Mouse (Mus musculus) limb, embryonic 15.5 days (tissue): ENCODE data around the gene Gabrb1. TPM values are rescaled to one million over a fixed set of nuclear protein-coding genes. Genes with fewer than 3 reads are reported as not detected.
"Not testable (repeated sequence)": the region's sequence is repeated elsewhere in the genome, so short reads cannot be mapped to it uniquely, and the experiment has no call there.

ENCODE experiments used
- ATAC-seq: fragments of 200-750 bp; cut with Nextera tagmentation; 2 replicates; pipeline ENCODE4 v1.8.0; 2017; ENCODE audit warnings: low read depth, moderate TSS enrichment; ENCODE audit not compliant: insufficient number of reproducible peaks, low FRiP score, low TSS enrichment
- H3K27ac ChIP-seq: fragments of 300-500 bp; sonication (generic); 2 replicates; pipeline ENCODE4 v1.5.1; 2015; ENCODE audit warnings: moderate library complexity, mild to moderate bottlenecking, inconsistent platforms
- H3K27me3 ChIP-seq: fragments of 300-500 bp; sonication (generic); 2 replicates; pipeline ENCODE4 v1.6.1; 2015; ENCODE audit warnings: inconsistent platforms
- H3K36me3 ChIP-seq: fragments of 300-500 bp; sonication (generic); 2 replicates; pipeline ENCODE4 v1.6.1; 2015; ENCODE audit warnings: inconsistent platforms
- H3K4me1 ChIP-seq: fragments of 300-500 bp; sonication (generic); 2 replicates; pipeline ENCODE4 v1.6.1; 2015; ENCODE audit warnings: inconsistent platforms
- H3K4me2 ChIP-seq: fragments of 300-500 bp; sonication (generic); 2 replicates; pipeline ENCODE4 v1.6.1; 2015; ENCODE audit warnings: mild to moderate bottlenecking, inconsistent platforms
- H3K4me3 ChIP-seq: fragments of 300-500 bp; sonication (generic); 2 replicates; pipeline ENCODE4 v1.5.1; 2015; ENCODE audit warnings: mild to moderate bottlenecking, inconsistent platforms
- H3K9ac ChIP-seq: fragments of 300-500 bp; sonication (generic); 2 replicates; pipeline ENCODE4 v1.6.1; 2015; ENCODE audit warnings: inconsistent platforms
- H3K9me3 ChIP-seq: fragments of 300-500 bp; sonication (generic); 2 replicates; pipeline ENCODE4 v1.6.1; 2016; ENCODE audit warnings: inconsistent platforms
- whole genome bisulfite sequencing: fragments of 180-500 bp; shearing (Covaris S2); methylation state at CpG from one replicate; pipeline ENCODE4 v1.1.7; 2015; 5-methylcytosine and 5-hydroxymethylcytosine counted together
- polyA plus RNA-seq: library from polyadenylated mRNA; unstranded; fragments of >200 nt; fragmentation: Nextera tagmentation; extraction: Ambion mirVana; gene quantifications from 2 replicates; pipeline ENCODE4 v1.2.1, GENCODE M21; 2015

Gene Gabrb1
- polyA plus RNA-seq, 1 experiment from 2014 or later = 1.9 TPM

GRCm38 (mm10) chr5:72148679-72149078, 490.8 kb downstream of the Gabrb1 start:
- Histone ChIP-seq H3K4me1 (no peaks in the 10 kb centered on the region), H3K27me3 (no peaks in the 10 kb centered on the region), H3K9me3 (no peaks in the 10 kb centered on the region), H3K9ac (no peak overlapping the region), H3K4me3 (no peak overlapping the region), H3K27ac (no peak overlapping the region), H3K36me3 (no peaks in the 10 kb centered on the region), H3K4me2 (no peak overlapping the region)
- WGBS = 35% methylated on average over 5 of the region's 5 CpGs
- ATAC-seq = no peak

DNA sequence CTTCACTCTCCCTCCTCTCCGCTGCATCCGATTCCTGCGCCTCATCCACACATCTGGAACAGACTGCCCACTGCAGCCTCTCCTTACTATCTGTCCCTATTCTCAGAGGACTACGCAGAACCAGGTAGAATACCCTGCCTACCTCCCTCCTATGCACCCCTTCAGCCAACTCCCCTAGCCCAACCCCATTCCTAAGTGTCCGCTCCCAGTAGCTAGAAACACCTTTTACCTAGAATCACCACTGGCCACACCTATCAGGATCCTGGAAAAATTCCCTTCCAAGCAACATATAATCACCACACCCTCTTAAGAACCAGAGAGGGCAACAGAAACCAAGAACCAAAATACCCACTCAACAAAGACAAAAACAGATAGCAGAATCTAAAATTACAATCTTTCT, 493.0 kb downstream of the Gabrb1 start:
- H3K9me3 ChIP-seq = no peaks in the 10 kb centered on the region
- H3K4me2 ChIP-seq = no peak overlapping the region
- WGBS = 94% methylated on average over 5 of the region's 5 CpGs
- H3K27me3 ChIP-seq = no peaks in the 10 kb centered on the region
- H3K27ac ChIP-seq = no peak overlapping the region
- 0 out of 2 replicates have a peak, but pooled peaks cover 7% of the 10 kb centered on the region for H3K36me3 ChIP-seq
- no peak for ATAC-seq
- no peak overlapping the region for H3K9ac ChIP-seq
- H3K4me1 ChIP-seq = no peaks in the 10 kb centered on the region
- no peak overlapping the region for H3K4me3 ChIP-seq

GRCm38 (mm10) chr5:72155686-72156085, 497.8 kb downstream of the Gabrb1 start:
- H3K36me3 ChIP-seq = peaks cover 36% of the 10 kb centered on the region

GRCm38 (mm10) chr5:72156598-72156997, 498.7 kb downstream of the Gabrb1 start:
- H3K4me2 ChIP-seq = no peak overlapping the region
- no peak for ATAC-seq
- no peak overlapping the region for H3K9ac ChIP-seq
- no peak overlapping the region for H3K4me3 ChIP-seq
- H3K36me3 ChIP-seq = peaks cover 45% of the 10 kb centered on the region
- H3K4me1 ChIP-seq = no peaks in the 10 kb centered on the region
- H3K27ac ChIP-seq = no peak overlapping the region
- WGBS = 69% methylated on average over 5 of the region's 5 CpGs
- H3K9me3 ChIP-seq = no peaks in the 10 kb centered on the region
- no peaks in the 10 kb centered on the region for H3K27me3 ChIP-seq

More at GRCm38 (mm10) chr5:72155686-72156085, 497.8 kb downstream of the Gabrb1 start:
- H3K4me3 ChIP-seq, H3K9ac ChIP-seq, H3K4me1 ChIP-seq, H3K27me3 ChIP-seq, H3K4me2 ChIP-seq, H3K9me3 ChIP-seq, ATAC-seq: not testable (repeated sequence)
- WGBS = 76% methylated on average over 3 of the region's 3 CpGs
- H3K27ac ChIP-seq = 0 out of 2 replicates have a peak overlapping the region, but pooled peaks have one; percentile 43

DNA sequence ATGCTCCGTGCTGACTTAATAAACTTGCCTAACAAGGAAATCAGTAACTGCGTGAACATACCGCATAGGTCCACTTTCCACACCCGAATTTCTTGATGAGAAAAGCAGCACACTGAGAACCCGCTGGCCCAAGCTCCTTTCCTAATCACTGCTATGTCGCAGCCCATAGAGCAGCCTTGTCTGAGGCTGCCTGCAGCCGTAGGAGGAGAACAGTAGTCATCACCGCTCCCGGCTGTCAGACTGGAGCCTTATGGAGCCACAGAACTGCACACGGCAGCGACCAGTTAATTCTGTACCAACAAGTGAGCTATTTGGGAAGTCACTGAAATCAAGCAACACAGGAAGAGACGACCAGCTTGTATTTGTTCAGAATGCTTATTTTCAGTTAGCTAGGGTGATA, 500.8 kb downstream of the Gabrb1 start:
- 81% methylated on average over 12 of the region's 12 CpGs for WGBS
- Histone ChIP-seq H3K27me3 (no peaks in the 10 kb centered on the region), H3K4me2 (no peak overlapping the region), H3K27ac (no peak overlapping the region), H3K9me3 (no peaks in the 10 kb centered on the region), H3K36me3 (peaks cover 56% of the 10 kb centered on the region), H3K4me1 (no peaks in the 10 kb centered on the region), H3K9ac (no peak overlapping the region), H3K4me3 (no peak overlapping the region)
- ATAC-seq = no peak

DNA sequence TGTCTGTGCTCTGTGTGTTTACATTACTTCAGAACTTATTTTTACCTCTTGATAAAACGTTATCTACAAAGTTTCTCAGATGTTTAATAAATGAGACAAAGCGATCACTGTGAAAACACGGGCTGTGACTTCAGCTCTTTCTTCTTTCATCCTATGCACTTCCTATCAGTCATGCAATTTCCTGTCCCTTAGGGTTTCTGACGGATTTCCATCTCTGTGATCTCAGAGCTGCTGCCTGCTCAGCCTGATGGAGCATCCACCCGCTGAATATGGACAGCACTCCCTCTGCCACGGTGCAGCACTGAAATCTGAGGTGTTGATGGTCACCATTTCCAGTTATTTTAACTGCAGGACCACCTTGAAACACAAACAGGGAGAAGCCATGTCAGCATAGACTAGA, 501.6 kb downstream of the Gabrb1 start:
- no peak for ATAC-seq
- no peak overlapping the region for H3K4me3 ChIP-seq
- 73% methylated on average over 6 of the region's 6 CpGs for WGBS
- H3K4me2 ChIP-seq = no peak overlapping the region
- H3K36me3 ChIP-seq = peaks cover 56% of the 10 kb centered on the region
- peak overlapping the region; percentile 33; the same call in 1 of the 2 replicates for H3K27ac ChIP-seq
- no peaks in the 10 kb centered on the region for H3K9me3 ChIP-seq
- peaks cover 4% of the 10 kb centered on the region; the same call in 1 of the 2 replicates for H3K4me1 ChIP-seq
- no peak overlapping the region for H3K9ac ChIP-seq
- H3K27me3 ChIP-seq = no peaks in the 10 kb centered on the region

DNA sequence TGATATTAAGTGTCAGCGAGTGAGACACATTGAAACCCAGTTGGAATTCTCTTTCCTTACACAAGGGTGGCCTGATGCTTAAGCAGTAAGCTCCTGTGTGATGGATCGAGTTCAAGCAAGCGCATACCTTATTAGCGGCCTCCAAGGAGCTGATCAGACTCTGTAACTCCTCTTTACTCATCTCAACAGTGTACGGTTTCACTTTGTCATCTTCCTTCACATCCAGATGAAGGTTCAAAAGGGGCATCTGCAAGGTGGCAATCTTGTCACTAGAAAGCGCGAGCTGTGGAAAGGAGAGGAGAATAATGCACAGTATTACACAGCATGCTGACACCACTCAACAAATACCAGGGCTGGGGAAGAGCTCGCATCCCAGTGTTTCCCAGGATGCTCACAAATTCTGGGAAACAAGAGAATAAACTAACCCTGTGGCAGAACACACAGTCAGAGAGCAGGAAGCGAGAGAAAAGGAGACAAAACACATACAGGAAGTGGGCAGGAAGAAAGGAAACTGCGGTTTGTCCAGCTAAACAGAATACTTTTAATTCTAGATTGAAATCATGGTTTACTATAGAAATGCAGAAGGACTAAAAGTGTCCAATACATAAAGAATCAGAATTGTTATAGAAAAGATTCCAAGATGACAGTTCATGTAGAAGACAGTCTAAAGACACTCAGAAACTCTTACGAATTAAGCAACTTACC, 503.0 kb downstream of the Gabrb1 start:
- ATAC-seq = no peak
- 90% methylated on average over 11 of the region's 11 CpGs for WGBS
- Histone ChIP-seq H3K4me2 (no peak overlapping the region), H3K4me3 (no peak overlapping the region), H3K4me1 (peaks cover 5% of the 10 kb centered on the region; the same call in 1 of the 2 replicates), H3K9ac (no peak overlapping the region), H3K36me3 (peaks cover 53% of the 10 kb centered on the region), H3K27me3 (no peaks in the 10 kb centered on the region), H3K9me3 (no peaks in the 10 kb centered on the region), H3K27ac (no peak overlapping the region)

DNA sequence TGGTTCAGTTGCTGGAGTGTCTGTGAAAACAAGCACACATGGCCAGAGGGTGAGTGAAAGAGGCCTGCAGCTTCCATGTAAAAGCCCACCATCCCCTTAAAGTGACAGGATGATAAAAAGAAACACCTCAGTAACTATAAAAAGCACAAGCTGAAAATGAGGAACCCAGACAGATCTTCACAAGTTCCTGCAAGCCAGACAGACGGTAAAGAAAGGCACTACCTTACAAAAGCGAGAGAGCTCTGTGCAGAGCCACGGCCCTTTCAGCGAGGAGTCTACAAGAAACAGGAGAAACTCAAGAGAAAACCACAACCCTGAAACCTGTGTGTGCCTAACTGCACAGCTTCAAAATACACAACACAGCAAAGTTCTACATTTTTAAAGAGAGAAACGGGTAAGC, 504.9 kb downstream of the Gabrb1 start:
- H3K27ac ChIP-seq = no peak overlapping the region
- H3K27me3 ChIP-seq = no peaks in the 10 kb centered on the region
- H3K4me3 ChIP-seq = no peak overlapping the region
- peaks cover 14% of the 10 kb centered on the region for H3K4me1 ChIP-seq
- H3K4me2 ChIP-seq = no peak overlapping the region
- H3K9me3 ChIP-seq = no peaks in the 10 kb centered on the region
- 67% methylated on average over 5 of the region's 5 CpGs for WGBS
- ATAC-seq = no peak
- peaks cover 45% of the 10 kb centered on the region for H3K36me3 ChIP-seq
- no peak overlapping the region for H3K9ac ChIP-seq

DNA sequence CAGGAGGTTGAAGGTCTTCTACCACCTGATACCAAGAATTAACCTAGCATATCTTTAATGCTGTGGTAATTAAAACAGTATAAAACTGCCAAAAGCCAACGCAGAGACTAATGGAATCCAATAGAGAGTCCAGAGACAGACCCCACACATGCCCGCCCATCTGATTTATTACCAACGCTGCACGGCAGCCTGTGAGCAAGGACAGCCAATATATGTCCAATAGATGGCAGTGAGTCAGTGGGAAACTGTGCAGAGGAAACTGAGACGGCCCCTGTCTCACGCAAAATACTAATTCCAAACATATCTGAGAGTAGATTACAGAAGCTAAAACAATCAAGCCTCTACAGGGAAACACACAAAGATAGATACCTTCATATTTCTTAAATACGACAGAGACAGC, 506.5 kb downstream of the Gabrb1 start:
- Histone ChIP-seq H3K9ac (no peak overlapping the region), H3K4me3 (no peak overlapping the region), H3K4me2 (no peak overlapping the region), H3K9me3 (no peaks in the 10 kb centered on the region), H3K4me1 (peaks cover 14% of the 10 kb centered on the region), H3K36me3 (peaks cover 34% of the 10 kb centered on the region), H3K27me3 (no peaks in the 10 kb centered on the region), H3K27ac (no peak overlapping the region)
- no peak for ATAC-seq
- WGBS = 50% methylated on average over 7 of the region's 7 CpGs

DNA sequence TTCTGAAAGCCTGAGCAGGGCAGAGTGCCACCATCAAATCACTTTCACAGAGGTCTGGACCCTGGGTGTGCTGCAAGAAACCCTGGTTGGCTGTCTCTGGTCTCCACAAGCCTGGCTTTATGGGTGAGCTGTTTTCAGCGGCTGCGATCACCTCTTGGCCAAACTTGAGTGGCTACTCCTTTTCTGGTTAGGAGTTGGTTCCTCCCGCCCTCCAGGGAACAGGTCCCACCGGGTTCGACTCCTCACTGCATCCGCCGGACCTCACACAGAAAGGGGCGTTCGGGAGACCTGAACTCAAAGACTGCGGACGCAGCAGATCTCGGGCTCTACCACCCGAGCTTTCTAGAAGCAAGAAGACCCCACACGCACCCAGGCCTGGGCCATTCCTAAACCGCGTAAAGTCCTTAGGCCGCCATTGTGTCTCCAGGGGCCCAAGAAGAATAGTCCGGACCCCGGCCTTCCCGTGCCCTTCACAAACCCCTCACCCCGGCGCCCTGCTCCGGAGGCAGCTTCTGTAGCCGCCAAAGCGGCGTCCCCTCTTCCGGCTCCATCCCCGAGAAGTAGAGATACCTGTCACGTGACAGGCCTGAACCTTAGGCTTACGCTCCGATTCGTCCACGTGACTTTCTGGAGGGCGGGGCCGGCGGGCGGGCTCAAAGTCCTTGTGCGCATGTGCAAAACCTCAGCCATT, 509.8 kb downstream of the Gabrb1 start, which contains the start of gene Commd8:
Gene Commd8, minus strand, starts transcription at position 596 of the 691 bp plus-strand sequence.
- no peaks in the 10 kb centered on the region for H3K27me3 ChIP-seq
- H3K36me3 ChIP-seq = peaks cover 5% of the 10 kb centered on the region
- WGBS = under 1% methylated on average over 38 of the region's 38 CpGs
- peak within 1 kb of the TSS; percentile 71 for H3K4me2 ChIP-seq
- H3K9me3 ChIP-seq = no peaks in the 10 kb centered on the region
- peak; percentile 89 for ATAC-seq
- H3K9ac ChIP-seq = peak within 1 kb of the TSS; percentile 76
- peak within 1 kb of the TSS; percentile 84 for H3K27ac ChIP-seq
- H3K4me1 ChIP-seq = peaks cover 14% of the 10 kb centered on the region
- H3K4me3 ChIP-seq = peak within 1 kb of the TSS; percentile 79

DNA sequence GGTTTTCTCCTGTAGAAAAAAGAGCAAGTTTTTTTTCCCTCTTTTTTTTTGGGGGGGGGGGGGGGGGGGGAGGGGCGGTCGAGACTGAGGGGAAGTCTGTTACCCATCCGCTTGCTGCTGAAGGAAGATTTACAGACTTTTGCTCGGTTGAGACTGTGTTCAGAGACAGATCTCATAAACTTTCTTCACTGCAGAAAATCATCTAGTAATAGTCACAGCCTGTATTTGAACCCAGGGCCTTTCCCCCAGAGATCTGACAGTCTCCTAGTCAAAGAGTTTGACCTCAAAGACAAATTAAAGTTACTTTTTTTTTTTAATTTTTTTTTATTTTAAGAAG, 510.3 kb downstream of the Gabrb1 start:
- H3K4me3 ChIP-seq = peak overlapping the region; percentile 79
- no peaks in the 10 kb centered on the region for H3K27me3 ChIP-seq
- H3K36me3 ChIP-seq = 0 out of 2 replicates have a peak, but pooled peaks cover 3% of the 10 kb centered on the region
- WGBS = 3% methylated on average over 4 of the region's 4 CpGs
- H3K9me3 ChIP-seq = no peaks in the 10 kb centered on the region
- peak overlapping the region; percentile 32; the same call in 1 of the 2 replicates for H3K4me2 ChIP-seq
- ATAC-seq = no peak; the same call in 1 of the 2 replicates
- H3K9ac ChIP-seq = no peak overlapping the region
- no peak overlapping the region for H3K27ac ChIP-seq
- H3K4me1 ChIP-seq = peaks cover 14% of the 10 kb centered on the region

GRCm38 (mm10) chr5:72170067-72170466, 512.2 kb downstream of the Gabrb1 start:
- H3K4me3 ChIP-seq = no peak overlapping the region
- no peaks in the 10 kb centered on the region for H3K27me3 ChIP-seq
- ATAC-seq = no peak
- no peak overlapping the region for H3K9ac ChIP-seq
- H3K4me1 ChIP-seq = peaks cover 9% of the 10 kb centered on the region
- no peak overlapping the region for H3K27ac ChIP-seq
- WGBS = 68% methylated on average over 6 of the region's 6 CpGs
- H3K9me3 ChIP-seq = no peaks in the 10 kb centered on the region
- no peak overlapping the region for H3K4me2 ChIP-seq
- 0 out of 2 replicates have a peak, but pooled peaks cover 2% of the 10 kb centered on the region for H3K36me3 ChIP-seq
